Mouse (Mus musculus) layer of hippocampus, postnatal 25 days (tissue): ENCODE data around the gene Hist3h2ba. TPM values are rescaled to one million over a fixed set of nuclear protein-coding genes. Genes with fewer than 3 reads are reported as not detected.

Source experiments
- DNase-seq, 2 experiments: peaks; one replicate each; pipeline ENCODE4 v3.0.0; 2022; ENCODE audit warnings: mixed read lengths in 2 of 2, low spot score in 1 of 2; ENCODE audit errors: extremely low spot score in 1 of 2
- total RNA-seq, 2 experiments: library from RNA; stranded (reverse); gene quantifications; 2 replicates each; pipeline ENCODE4 v1.2.3; 2021

Hist3h2ba gene
- total RNA-seq, 2 experiments from 2014 or later, result 99.0 to 107 TPM

DNA sequence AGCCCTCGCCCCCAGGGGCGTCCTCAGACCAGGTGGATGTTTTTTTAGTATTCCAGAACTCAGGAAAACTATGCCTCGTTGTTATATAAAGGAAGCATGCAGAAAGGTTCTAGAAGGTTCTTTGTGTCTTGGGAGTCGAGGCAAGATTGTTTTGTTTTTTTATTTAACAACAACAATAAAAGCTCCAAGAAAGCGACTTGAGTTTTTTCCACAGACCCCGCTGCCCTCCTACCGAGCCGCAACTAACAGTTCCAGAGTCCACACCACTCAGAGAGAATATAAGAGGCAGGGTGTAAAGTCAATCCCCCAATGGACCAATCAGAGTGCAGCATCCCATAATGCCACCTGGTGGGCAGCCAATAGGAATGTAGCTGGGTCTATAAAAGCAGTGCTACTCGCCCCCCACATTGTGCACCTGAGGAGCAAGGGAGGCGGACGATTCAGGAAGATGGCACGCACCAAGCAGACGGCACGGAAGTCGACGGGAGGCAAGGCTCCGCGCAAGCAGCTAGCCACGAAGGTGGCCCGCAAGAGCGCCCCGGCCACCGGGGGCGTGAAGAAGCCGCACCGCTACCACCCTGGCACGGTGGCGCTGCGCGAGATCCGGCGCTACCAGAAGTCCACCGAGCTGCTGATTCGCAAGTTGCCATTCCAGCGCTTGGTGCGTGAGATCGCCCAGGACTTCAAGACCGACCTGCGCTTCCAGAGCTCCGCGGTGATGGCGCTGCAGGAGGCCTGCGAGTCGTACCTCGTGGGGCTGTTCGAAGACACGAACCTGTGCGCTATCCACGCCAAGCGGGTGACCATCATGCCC lies 12.9 kb downstream of the Hist3h2ba start:
- DNase-seq, result no peak

DNA sequence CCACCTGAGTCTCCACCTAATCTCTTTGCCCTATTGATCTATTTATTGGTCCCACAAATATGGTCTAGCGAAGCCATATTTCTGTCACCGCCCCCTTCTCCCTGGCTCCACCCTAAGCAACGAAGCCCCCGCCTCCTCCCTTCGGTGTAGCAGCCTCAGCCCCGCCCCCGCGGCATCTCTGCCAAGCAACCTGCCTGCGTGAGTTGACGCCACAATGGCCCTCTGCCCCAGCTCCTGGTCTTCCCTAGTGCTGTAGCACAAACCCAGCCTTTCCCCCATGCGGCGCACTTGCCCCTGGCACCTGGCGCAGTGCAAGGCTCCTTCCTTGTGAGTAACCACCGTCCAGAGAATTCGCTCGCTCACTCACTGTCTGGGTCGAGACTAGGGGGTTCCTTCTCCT lies 14.8 kb downstream of the Hist3h2ba start:
- no peak for DNase-seq

DNA sequence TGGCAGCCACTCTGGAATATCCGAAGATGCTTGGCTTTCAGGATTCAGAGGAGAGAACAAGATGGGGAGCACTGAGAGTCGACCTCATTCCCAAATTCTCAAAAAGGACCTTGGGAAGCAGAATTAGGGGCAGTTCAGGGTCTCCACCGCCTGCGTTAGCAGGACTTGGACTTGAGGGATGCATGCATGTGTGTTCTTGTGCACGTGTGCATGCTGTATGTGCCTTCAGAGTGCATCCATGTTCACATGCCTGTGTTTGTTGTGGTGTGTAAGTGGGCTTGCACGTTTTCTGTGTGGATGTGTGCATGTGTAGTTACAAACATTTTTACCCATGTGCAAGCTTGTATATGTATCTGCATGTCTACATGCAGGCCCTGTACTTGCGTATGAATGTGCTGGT lies 15.5 kb downstream of the Hist3h2ba start:
- no peak for DNase-seq

GRCm38 (mm10) chr11:58965001-58965760 lies 16.5 kb downstream of the Hist3h2ba start:
- DNase-seq, result no peak

GRCm38 (mm10) chr11:58967346-58967745 lies 18.6 kb downstream of the Hist3h2ba start:
- DNase-seq, result no peak

GRCm38 (mm10) chr11:58968551-58968950 lies 19.8 kb downstream of the Hist3h2ba start:
- DNase-seq, result no peak

GRCm38 (mm10) chr11:58969027-58969426 lies 20.3 kb downstream of the Hist3h2ba start:
- no peak for DNase-seq

GRCm38 (mm10) chr11:58969659-58970058 lies 20.9 kb downstream of the Hist3h2ba start:
- DNase-seq, result no peak

GRCm38 (mm10) chr11:58970831-58971530 lies 22.3 kb downstream of the Hist3h2ba start:
- no peak for DNase-seq

DNA sequence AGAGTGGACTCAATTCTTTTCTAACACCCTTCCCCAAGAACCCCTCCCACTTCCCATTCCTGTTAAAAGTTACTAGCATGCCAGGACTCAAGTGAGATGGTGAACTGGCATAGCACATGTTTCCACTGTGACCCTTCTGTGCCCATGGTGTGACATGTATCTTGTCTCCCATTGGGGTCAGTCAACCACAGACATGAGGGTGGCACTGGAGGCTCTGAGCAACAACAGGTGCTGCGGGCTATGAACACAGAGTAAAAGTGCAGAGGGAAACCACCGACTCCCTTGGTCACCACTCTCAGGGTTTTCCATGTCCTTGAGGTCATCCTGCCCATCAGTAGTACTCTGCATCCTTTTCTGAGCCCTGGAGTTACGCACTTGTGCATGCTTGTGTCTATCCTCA lies 23.1 kb downstream of the Hist3h2ba start:
- DNase-seq, result no peak

DNA sequence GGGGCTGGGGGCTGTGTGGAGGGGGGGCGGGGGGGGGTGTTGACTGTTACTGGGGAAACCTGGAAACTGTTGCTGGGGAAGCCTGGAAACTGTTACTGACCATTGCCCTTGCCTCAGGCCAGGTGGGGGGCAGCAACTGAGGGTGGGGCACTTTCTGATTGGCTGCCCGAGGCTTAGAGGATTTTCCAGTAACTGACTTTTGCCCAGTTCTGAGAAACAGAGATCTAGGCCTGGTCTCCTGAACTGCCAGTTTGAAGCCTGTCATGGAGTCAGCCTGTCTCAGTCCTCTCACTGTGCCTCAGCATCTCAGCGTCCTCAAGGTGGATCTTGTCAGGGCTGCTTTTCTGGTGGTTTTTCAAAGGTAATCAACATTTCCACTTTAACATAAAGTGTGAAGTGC lies 25.7 kb downstream of the Hist3h2ba start:
- no peak for DNase-seq

GRCm38 (mm10) chr11:58977150-58977549 lies 28.4 kb downstream of the Hist3h2ba start:
- no peak for DNase-seq

- DNase-seq, result no peak
Observed at GRCm38 (mm10) chr11:58977607-58978026, 28.9 kb downstream of the Hist3h2ba start.

DNA sequence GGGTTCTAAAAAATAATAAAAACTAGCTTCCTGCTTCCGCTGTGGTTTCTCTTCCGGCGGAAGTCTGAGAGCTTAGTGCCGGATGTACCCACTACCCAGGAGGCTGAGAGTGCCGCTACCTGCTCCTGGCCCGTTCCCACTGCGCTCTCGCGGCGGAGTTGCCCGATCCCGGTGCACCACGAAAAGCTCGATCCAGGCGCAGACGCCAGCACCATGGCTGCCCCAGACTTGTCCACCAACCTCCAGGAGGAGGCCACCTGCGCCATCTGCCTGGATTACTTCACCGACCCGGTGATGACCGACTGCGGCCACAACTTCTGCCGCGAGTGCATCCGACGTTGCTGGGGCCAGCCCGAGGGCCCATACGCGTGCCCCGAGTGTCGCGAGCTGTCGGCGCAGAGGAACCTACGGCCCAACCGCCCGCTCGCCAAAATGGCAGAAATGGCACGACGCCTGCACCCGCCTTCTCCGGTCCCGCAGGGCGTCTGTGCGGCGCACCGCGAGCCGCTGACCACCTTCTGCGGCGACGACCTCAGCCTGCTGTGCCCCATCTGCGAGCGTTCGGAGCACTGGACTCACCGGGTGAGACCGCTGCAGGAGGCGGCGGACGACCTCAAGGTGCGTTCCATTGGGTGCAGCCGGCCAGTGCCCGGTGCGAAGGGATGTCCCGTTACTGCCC lies 29.4 kb downstream of the Hist3h2ba start, which contains the start of gene Trim11:
TSS of gene Trim11 (plus strand) at position 67 of the 679 bp plus-strand sequence.
- peak; percentile 49 to 58 for DNase-seq

DNA sequence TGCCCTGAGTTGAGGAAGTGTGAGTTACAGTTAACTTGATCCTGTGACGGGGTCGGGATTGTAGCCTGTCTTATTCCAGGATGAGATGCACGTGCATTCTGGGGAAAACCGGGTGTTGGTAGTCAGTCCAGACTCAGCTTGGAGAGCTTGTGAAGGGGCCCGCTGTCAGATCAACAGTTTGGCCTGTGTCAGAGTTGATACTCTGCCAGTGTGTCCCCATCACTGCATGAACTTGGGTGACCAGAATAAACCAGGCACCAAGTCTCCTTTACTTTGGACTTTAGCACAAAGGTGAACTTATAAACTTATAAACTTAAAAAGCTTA lies 29.9 kb downstream of the Hist3h2ba start:
- DNase-seq, result no peak

DNA sequence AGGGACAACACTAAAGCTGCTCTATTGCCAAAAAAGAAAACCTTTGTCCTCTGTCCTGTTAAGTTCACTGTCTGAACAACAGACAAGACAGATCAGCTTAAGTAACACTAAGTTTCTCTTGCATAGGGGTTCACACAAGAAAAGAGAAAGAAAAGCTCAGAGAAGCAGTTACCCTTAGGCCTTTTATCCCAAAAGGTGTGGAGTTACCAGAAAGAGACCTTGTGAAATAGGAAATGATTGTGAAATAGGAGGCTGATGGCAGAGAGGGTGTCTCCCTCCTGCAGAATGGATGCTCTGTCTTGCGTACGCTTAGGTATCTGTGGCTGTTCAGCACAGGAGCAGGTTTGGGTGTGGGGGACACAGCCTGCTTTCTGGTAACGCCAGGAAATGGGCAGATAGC lies 30.5 kb downstream of the Hist3h2ba start:
- DNase-seq, result no peak

- no peak for DNase-seq
Observed at GRCm38 (mm10) chr11:58979661-58980060, 30.9 kb downstream of the Hist3h2ba start.

- DNase-seq, result no peak
Observed at GRCm38 (mm10) chr11:58980381-58980990, 31.8 kb downstream of the Hist3h2ba start.

- peak; percentile 53 to 65 for DNase-seq
Observed at GRCm38 (mm10) chr11:58981541-58982447, 33.1 kb downstream of the Hist3h2ba start.
